Mouse (Mus musculus) lung, adult 18-20 months (tissue): ENCODE data around the gene Lmf1.
A peak's percentile ranks its signal among the peaks of the same experiment; 100 is the strongest.

Source experiments
- DNase-seq, 2 experiments: peaks; one replicate each; pipeline ENCODE4 v3.0.0; 2022; ENCODE audit warnings: mixed read lengths in 2 of 2

Lmf1 gene

GRCm38 (mm10) chr17:25608137-25608785, 29.4 kb downstream of the Lmf1 start:
- no peak for DNase-seq

GRCm38 (mm10) chr17:25608821-25609505, 30.1 kb downstream of the Lmf1 start:
- DNase-seq, result no peak

GRCm38 (mm10) chr17:25609506-25609828, 30.6 kb downstream of the Lmf1 start:
- no peak for DNase-seq

GRCm38 (mm10) chr17:25610151-25610550, 31.3 kb downstream of the Lmf1 start:
- DNase-seq, result no peak

GRCm38 (mm10) chr17:25612537-25612936, 33.7 kb downstream of the Lmf1 start:
- DNase-seq, result no peak

- no peak for DNase-seq
Measured at GRCm38 (mm10) chr17:25613323-25613722, 34.4 kb downstream of the Lmf1 start.

GRCm38 (mm10) chr17:25614723-25615510, 36.0 kb downstream of the Lmf1 start:
- DNase-seq, result no peak

- no peak for DNase-seq
Measured at GRCm38 (mm10) chr17:25618508-25619056, 39.7 kb downstream of the Lmf1 start.

- no peak for DNase-seq
Measured at GRCm38 (mm10) chr17:25623441-25623840, 44.6 kb downstream of the Lmf1 start.

GRCm38 (mm10) chr17:25623935-25624334, 45.0 kb downstream of the Lmf1 start:
- no peak for DNase-seq

- DNase-seq, result no peak
Measured at GRCm38 (mm10) chr17:25624446-25625119, 45.7 kb downstream of the Lmf1 start.

- no peak for DNase-seq
Measured at GRCm38 (mm10) chr17:25625282-25625681, 46.4 kb downstream of the Lmf1 start.

GRCm38 (mm10) chr17:25626196-25627043, 47.5 kb downstream of the Lmf1 start:
- DNase-seq, result no peak

GRCm38 (mm10) chr17:25630313-25630712, 51.4 kb downstream of the Lmf1 start:
- DNase-seq, result no peak

GRCm38 (mm10) chr17:25634070-25634469, 55.2 kb downstream of the Lmf1 start:
- DNase-seq, result no peak

GRCm38 (mm10) chr17:25635387-25635786, 56.5 kb downstream of the Lmf1 start:
- no peak for DNase-seq

- no peak for DNase-seq
Measured at GRCm38 (mm10) chr17:25635806-25636205, 56.9 kb downstream of the Lmf1 start.

- no peak for DNase-seq
Measured at GRCm38 (mm10) chr17:25637986-25638385, 59.1 kb downstream of the Lmf1 start.

GRCm38 (mm10) chr17:25638442-25638841, 59.6 kb downstream of the Lmf1 start:
- DNase-seq, result no peak

- no peak for DNase-seq
Measured at GRCm38 (mm10) chr17:25640956-25641355, 62.1 kb downstream of the Lmf1 start.

GRCm38 (mm10) chr17:25642032-25642431, 63.1 kb downstream of the Lmf1 start:
- DNase-seq, result peak; percentile 25 to 38
